Mouse (Mus musculus) brain, adult 2 months (tissue): Measurements from ENCODE around the gene St6gal1.
A peak's percentile ranks its signal among the peaks of the same experiment; 100 is the strongest.

Experiments
- DNase-seq: peaks from one replicate; pipeline ENCODE4 v3.0.0; 2011; ENCODE audit warnings: low read depth, low spot score

St6gal1 gene

DNA sequence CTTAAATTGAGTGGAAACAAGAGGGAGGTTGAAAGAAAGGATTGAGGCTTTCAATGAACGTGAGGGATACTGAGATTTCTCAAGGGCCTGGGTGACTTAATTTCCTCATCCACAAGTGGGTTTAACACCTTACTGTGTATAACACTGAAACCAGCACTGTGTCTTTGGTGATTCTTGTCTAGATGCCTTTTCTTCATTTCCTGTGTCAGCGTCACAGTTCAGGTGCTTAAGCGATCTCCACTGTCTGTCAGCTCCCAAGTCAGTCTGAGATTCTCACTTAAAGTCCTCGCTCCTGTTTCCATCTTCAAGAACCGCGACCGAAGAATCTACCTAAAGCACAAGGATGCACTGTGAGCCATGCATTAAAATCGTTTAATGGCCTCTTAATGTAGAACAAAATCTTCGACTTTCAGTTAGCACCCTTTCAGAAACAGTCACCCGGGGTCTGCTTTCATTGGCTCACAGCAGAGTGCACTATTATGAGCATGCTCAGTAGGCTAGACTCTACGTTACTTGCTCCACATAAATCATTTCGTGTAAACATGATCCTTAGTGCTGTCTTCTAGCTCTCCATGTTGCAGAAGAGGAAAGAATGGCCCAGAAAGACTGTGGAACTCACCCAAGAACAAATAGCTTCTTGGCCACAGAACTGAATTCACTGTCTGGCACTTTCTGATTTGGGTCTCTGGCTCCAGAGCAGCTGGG lies 1.2 kb upstream of the St6gal1 start:
- peak; percentile 64 for DNase-seq

DNA sequence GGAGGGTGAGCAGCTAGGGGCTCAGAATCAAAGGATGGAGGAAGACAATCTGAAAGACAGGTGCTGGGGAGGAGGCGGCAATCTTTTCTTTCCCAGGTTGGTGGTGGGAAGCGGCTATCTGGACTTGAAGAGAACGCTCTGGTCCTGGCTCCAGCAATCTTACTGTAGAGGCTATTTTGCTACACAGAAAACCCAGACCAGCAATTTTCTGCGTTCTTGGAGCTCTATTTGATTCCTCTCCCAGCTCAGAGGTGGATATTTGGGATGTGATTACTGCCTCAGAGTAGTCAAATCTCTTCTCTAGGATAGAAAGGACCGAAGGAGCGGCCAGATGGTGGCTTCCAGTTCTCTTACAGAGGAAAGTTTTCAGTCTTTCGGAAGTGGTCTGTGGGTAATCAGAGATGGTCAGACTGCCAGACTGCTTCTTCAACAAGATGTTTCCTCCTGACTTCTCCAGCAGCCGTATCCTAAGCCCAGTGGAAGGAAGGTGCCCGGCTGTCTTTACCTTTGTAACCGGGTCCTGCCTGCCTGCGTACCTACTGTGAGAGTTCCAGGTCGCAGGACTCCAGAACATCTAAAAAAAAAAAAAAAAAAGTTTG lies 570 bp upstream of the St6gal1 start:
- DNase-seq: no peak

DNA sequence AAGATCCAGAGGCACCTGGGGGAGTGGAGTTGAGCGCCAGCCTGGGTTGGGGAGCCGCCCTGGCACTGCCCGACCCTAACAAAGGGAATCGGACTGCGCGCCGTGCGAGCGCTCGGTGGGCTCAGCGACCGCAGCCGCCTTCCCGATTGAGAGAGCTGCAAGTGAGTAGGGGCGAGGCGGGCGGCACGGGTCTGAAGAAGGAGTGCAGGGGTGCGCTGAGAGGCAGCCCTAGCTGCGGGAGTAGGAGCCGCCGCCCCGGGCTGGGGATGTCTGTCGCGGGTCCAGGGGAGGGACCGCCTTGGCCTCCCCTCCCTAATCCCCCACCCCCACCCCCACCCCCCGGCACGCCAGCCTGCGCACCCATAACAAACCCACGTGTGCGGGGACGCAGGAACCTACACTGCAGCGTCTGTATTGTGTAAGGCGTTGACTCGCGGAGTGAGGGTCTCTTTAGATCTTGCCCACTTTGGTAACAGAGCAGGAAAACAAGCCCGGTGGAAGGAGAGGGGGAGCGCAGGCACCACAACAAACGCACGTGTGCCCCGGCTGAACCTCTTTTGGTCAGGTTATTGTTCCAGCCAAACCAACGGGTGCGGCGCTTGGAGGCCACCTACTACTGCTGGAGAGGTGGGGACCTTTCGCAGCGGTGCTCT lies 655 bp downstream of the St6gal1 start:
- DNase-seq: peak; percentile 39

DNA sequence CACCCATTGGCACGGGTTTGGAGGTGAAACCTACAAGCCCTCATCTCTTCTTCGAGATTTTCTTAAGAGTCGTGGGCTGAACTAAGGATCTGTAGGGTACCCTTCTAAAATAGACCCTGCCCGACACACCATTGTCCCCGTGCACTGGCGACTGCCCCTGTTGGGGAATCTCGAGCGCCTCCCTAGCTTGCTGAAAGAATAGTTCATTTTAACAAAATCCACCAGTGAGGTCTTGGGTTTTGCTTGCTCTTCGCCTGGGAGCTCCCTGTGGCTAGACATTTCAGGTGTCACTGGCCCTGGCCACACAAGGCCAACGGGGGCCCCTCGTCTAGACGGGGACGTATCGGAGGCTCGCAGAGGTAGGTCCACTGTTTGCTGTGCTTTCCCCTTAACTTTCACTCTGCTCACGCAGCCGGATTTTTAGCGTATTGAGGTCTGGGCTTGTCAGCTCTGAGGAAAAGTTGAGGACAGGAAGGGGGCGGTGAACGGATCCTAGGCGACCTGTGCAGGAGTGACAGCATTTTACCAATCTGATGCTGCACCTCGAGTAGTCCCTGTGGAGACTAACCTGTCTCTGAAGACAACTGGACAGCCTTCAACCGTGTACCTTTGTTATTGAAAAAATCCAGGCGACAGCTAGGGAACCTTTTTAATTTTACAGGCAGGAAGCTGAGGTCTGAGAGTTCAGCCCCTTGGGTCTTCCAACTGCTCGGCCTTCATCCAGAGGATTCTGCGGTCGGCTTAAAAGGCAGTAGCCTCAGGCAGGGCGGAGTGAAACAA lies 1.5 kb downstream of the St6gal1 start:
- peak; percentile 71 for DNase-seq

DNA sequence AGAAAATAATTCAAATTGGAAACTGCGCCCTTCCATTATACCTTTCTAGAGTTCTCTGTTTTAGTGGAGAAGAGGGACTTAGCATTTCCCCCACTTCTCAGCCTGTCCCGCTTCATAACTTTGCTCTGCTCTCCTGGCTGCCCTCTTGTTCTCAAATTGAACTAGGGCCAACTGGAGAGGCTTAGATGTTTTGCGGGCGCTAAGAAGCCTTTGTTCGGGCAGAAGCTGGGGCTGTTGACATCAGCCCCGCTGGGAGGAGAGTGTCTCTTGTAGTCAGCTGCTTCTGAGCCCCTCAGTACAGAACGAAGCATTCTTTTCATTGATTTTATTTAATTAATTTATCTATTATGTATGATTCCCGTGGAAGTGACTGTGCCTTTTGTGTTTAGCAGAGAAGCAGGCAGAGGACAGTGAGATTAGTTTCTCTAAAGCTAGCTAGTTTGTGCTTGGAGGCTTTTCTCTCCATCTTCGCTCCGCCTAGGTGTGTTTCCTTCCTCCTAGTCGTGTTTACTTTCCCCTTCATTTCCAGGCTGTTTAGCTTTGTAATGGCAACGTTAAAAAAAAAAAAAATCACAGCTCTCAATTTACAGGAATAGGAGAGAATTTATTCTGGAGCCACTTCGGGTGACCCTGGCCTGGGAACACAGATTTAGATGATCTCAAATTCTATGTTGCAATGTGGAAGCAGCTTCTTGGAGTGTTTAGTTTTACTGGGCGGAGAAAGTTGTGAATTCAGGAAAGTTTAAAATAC lies 2.2 kb downstream of the St6gal1 start:
- DNase-seq: peak; percentile 92

DNA sequence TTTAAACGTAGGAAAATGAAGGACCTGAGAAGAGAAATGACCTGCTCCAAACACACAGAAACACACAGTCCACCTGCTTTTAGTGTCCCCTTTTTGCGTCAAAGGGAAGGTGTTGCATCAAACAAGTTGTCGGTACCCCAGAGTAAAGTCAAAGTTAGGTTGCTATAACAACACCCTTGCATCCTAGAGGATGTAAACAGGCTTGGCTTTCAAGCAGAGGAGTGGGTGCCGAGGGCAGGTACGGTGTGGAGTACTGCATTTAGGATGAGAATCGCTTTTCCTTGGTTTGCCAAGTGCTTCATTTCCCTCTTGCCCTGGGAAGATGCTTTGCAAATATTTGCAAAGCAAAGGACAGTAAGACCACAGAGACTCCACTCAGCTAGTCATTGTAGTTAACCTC lies 3.3 kb downstream of the St6gal1 start:
- no peak for DNase-seq

DNA sequence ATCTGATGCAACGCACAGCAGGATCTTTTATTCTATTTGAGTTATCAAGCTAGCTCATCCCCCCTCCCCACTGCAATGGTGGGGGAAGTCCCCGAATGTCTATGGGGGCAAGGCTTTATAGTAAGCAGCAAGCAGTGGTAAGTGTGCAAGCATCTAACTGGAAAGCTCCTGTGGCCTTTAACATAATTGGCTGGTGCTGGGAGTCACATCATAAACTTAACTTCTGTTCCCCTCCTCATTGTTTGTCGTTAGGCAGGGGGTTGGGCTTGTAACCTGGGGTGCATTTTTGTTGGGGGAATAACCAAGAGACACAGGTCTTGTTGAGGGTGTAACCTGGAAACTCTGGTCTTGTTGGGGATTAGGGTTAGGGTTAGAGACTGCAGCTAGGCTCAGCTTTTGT lies 3.9 kb downstream of the St6gal1 start:
- DNase-seq: no peak

DNA sequence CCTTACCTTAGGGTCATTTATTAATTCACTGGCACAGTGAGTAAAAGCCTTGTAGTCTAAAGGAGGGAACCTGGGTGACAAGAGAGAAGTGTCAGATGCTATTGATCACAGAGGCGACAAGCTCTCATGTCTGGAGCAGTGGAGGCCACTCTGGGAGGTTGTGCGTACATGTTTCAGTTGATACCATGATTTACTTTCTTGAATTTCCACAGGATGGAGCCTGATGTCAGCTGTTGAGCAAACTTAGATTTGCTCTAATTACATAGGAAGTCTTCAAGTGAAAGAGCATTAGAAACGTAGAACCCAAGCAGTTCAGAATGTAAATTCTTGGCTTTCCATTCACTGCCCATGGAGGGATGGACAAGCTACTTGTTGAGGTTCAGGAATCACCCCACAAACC lies 5.4 kb downstream of the St6gal1 start:
- no peak for DNase-seq

DNA sequence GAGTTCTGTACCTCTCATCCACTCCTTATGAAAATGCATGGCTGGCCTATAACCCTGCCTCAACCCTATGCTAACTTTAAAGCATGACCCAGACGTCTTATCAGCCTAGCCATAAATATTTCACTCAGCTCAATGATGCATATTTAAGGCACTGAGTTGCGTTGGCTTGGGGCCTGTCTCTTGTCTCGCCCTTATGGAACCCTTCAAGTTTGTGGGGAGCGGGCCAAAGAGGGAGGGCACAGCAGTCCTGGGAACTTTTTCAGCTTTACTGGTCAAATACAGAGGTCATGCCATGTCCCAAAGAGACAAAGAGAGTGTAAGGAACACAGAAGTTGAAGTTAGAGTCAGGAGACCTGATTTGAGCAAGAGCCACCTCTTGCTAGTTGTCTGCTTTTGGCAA lies 6.6 kb downstream of the St6gal1 start:
- DNase-seq: no peak

DNA sequence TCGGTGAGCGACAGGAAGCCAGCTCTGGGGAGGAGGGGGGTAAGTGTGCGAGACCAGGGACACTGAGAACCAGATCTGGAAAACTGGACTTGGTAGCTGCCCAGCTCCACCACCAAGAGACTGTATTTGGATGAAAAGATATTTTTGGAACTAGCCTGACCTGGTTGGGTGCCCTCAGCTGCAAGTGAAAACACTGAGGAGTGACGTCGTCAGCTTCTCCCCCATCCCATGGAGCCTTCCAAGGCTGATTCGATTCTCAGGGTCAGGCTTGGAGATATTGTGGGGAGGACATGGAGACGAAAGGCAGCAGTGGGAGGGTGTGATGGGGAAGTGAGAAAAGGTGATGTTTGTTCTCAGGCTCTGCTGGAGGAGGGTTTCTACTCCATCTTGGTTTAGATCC lies 8.2 kb downstream of the St6gal1 start:
- DNase-seq: no peak

DNA sequence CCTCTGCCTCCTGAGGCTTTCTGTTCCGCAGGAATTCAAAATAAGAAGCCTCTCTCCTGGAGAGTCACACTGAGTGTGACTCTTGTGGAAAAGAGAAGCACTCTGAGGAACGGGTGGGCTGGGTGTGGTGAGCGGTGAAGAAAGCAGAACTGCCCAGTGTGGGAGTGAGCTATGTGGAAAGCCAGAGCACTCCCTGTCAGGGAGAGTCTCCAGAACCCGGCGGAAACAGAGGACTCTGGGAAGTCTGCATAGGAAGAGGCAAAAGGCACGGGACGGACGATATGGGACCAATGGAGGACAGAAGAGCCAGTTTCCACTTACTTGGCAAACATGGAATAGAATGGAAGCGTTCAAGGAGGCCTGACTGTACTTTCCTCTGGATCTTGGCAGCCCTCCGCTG lies 9.0 kb downstream of the St6gal1 start:
- DNase-seq: no peak

DNA sequence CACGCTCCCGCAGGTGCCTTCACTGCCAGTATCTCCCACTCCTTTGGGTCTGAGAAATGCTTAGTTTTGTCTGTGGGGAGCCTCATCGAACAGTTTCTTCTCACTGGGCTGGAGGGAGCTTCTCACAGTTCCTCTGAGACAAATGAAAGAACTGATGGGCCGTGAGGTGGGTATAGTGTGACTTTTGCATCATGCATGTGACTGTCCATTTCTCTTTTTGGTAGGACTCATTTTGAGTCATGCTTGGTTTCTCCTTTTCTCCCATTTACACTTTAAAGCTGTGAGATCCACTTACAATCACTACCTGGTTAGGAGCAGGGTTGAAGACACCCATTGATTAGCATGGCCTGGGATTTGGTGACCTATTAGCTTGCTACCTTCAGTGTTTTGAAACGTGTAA lies 10.0 kb downstream of the St6gal1 start:
- no peak for DNase-seq

DNA sequence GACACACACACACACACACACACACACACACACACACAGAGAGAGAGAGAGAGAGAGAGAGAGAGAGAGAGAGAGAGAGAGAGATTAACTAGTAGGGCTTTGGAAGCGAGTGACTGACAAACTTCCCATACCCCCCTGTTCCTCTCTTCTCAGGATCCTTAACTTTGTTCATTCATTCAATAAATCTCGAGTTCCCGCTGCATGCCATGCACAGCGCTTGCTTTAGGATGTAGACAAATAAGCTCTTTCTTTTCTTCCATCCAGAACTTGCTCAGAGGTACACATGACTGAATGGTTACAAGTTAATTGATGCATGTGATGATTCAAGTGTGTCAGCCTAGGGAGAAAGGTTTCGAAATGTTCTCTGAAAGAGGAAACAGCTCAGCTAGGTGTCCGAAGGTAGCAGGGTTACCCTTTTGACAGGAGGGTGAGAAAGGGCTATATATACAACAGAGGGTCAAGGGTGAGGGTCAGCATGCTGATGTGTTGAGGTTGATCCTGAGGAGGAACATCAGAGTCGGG lies 10.7 kb downstream of the St6gal1 start:
- DNase-seq: no peak

DNA sequence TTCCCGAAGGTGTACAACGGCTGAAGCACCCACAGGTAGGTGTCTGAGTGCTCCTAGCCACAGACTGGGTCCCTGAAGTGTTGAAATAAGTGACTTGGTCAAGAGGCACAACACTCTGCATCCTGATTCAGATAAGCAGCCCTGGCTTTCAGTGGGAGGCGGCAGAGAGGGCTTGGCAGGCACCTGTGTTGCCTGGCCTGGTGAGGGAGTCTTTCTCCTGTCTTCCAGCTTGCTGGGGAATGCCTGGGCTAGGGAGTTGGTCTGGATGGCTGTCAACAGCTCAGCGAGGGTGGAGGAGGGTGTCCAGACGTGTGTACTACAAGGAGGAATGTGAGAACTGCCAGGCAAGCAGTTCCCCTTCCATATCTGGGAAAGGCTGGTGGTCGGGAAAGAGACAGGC lies 15.0 kb downstream of the St6gal1 start:
- DNase-seq: no peak

DNA sequence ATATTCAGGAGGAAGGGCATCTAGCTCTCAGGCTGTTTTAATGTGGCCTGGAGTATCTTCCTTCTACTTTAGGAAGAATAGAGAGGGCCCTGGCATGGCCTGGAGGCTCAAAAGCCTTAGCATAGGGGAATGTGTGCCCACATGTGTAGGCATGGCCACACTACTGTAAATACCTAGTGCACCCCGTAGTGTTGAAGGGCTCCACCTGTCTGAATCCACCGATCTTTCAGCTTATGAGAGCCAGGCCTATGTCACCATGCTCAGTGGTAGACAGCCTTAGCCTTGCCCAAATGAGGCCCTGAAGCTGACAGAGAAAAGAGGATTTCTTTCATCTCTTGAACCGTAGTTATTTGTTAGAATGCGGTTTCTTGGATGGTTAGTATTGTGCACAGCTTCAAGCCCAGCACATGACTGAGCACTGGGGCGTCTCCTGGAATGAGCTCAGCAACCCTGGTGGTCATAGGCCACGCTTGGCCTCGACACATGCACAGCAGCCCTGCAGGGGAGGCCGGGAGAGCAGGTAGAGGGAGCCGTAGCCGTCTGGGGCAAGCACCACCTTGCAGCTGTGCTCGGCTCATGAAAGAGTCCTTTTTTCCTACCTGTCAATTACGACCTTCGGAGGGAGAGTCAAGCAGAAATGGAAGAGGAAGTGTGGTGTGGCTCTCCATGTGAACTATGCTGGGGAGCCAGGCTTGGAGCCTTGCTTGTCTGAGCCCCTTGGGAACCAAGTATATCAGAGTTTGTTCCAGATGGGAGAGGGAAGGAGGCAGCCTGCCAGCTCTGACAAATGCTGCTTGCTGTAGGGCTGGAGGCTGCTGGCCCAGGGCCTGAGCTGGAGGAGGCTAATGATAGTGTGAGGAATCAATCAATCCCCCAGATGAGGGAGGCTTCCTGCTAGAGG lies 15.8 kb downstream of the St6gal1 start:
- DNase-seq: peak; percentile 95

DNA sequence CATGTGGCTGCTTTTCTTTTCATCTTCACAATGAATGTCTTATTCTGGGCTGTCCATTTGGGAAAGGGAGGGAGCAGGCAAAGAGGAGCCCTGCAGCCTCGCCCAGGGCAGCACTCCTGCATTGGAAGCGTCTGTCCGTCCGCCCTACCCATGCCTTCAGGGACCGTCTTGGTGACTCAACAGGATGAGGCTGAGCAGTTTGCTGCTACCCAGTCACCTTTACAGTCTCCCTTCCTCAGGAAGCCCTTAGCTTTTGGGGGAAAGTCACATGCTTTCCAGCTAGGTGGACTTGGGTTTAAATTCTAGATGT lies 16.4 kb downstream of the St6gal1 start:
- DNase-seq: no peak

DNA sequence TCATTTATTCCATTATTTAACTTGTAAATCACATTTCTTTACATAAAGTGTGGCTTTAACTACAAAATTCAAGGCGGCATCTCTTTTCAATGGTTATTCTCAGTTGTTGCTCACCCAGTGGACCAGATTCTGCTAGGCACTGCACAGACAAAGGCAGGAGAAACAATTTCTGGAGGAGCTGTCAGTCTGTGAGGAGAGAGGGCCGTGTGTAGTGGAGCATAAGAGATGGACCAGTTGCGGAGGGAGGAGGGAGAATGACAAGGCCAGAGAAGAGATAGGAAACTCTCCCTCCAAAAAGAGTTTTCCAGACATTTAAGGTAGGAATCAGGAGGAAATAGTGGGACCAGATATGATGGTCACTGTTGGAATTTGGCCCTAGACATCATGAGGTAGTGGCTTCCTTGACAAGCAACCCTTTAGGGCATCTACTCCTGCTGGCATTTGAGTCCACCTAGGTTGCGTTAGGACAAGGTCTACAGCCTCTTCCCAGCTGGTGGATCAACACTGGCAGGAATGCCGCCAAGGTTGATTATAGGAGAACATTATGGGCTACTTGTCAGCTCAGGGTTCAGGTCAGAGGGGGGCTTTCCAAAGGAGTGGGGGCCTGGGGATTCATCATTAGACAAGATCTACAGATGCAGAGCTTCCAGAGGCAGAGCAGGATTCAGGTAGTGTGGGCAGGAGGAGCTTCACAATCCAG lies 19.3 kb downstream of the St6gal1 start:
- no peak for DNase-seq

DNA sequence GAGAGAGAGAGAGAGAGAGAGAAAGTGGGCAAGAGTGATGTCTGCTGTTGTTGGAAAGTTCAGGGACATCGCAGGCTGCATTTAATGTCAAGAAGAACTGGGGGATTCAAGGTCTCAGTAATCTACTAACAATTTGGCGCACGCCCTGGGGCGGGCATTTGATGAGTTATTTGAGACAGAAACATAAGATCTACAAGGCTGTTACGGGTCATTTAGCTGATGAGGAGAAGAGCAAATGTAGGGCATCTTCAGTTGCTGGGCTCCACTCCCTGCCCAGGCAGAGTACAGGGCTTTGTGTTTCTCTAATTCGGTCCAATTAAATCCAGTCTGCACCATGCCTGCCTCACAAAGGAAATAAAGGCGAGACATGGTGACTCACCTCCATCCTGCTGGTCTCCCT lies 19.9 kb downstream of the St6gal1 start:
- DNase-seq: no peak

DNA sequence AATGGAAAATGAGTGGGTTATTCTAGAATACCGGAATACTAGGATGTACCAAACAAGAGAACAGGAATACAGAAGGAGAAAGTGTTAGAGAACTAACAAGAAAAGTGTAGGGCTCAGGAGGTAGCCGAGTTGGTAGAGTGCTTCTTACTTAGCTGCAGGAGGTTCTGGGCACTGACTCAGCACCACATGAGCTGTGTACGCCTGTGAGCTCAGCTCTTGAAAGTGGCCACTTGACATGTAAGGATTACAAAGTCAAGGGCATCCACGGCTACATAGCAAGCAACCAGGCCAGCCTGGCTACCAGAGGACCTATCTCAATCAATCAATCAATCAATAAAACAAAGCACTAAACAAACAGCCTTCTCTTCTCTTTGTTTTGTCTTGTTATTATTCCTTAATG lies 24.7 kb downstream of the St6gal1 start:
- no peak for DNase-seq

DNA sequence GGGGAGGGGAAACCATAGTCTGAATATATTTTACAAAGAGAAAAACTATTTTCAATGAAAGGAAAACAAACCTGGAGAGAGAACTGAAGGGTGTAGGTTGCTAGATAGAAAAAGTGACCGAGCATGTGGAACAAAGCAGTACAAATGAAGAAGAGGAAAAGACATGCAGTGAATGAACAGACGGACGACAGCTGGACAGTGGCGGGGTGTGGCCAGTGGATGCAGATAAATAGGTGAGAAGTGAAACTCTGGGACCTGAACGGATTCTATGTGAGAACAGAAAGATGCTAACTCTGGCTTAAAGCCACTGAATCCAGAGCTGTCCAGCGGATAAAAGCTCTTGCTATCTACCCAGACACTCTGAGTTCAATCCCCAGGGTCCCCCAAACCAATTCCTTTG lies 25.2 kb downstream of the St6gal1 start:
- DNase-seq: no peak
